Mouse (Mus musculus): ENCODE results near the gene Grik2. TPM values are rescaled to one million over a fixed set of nuclear protein-coding genes. Genes with fewer than 3 reads are reported as not detected.

Grik2 gene
- total RNA-seq, 1 experiment = 0.22 TPM

DNA sequence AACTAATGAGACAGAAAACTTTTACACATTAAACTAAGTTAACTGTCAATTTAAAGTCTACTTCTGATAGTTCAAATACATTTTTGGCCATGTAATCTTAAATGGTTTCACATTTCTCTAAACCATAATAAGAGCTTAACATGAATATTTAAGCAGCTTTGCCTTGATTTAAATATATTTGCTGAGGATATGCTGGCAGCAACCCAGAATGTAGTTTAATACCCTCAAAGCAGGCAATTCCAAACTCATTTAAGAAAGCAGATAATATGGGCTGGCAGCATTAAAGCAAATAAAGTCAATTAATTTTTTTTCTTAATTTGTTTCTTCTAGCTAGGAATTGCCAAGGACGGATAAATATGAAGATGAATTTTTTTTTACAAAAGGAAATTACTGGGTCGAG lies 56.7 kb downstream of the Grik2 start:
- Histone ChIP-seq H3K9ac (ENCODE audit: insufficient read depth, low read depth, low read length, poor library complexity, severe bottlenecking) (no peak overlapping the region), H3K27ac (ENCODE audit: insufficient read depth, low read depth, low read length, poor library complexity, severe bottlenecking) (no peak overlapping the region), H3K4me1 (ENCODE audit: control insufficient read depth in 2 of 2, insufficient read depth in 2 of 2, low read length in 2 of 2, poor library complexity in 1 of 2) (no peaks in the 10 kb centered on the region), H3K9me3 (ENCODE audit: control insufficient read depth, insufficient read depth, low read depth, low read length) (no peaks in the 10 kb centered on the region), H3K36me3 (ENCODE audit: control insufficient read depth, insufficient read depth, low read length, poor library complexity, severe bottlenecking) (no peaks in the 10 kb centered on the region), H3K4me3 (ENCODE audit: insufficient read depth in 1 of 2, low read depth in 1 of 2, low read length in 2 of 2, poor library complexity in 1 of 2, severe bottlenecking in 1 of 2) (no peak overlapping the region)
- DNase-seq (ENCODE audit: low read depth, low spot score) = no peak
- in situ Hi-C loops (cut with MboI; ENCODE audit: low sequenced_read_pairs in 2 of 2, unreplicated experiment in 2 of 2) = no loop called here
- TF ChIP-seq ZNF384 (IDR thresholded peaks at IDR 0.05; ENCODE audit: low read depth, low read length) = no peak
- no peak for TF ChIP-seq ZC3H11A (IDR thresholded peaks at IDR 0.05; ENCODE audit: borderline replicate concordance, low read depth, low read length)
- TF ChIP-seq CHD2 (IDR thresholded peaks at IDR 0.05; ENCODE audit: low read depth, low read length) = no peak
- TF ChIP-seq HCFC1 (IDR thresholded peaks at IDR 0.05; ENCODE audit: borderline replicate concordance, insufficient read depth, low read length) = no peak
- TF ChIP-seq MAFK (IDR thresholded peaks at IDR 0.05; ENCODE audit: insufficient read depth, low read depth, low read length) = no peak

DNA sequence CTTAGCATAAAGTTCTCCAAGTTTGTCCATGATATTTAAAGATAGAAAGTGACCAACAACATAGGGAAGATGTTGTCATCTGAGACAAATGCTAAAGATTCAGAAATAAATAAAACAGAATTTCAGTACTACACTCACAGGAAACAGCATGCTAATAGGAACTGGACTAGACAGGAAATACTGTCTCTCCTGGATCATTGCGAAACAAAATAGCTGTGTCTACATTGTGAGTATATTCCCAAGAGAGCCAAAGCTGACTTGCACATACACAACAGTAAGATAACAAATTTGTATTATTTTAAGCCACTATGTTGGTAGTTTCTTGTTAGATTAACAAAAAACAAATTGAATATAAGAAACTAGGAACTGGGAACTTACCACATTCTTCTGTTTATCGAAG lies 64.9 kb downstream of the Grik2 start:
- no peaks in the 10 kb centered on the region for H3K36me3 ChIP-seq (ENCODE audit: control insufficient read depth, insufficient read depth, low read length, poor library complexity, severe bottlenecking)
- no peaks in the 10 kb centered on the region for H3K4me1 ChIP-seq (ENCODE audit: control insufficient read depth in 2 of 2, insufficient read depth in 2 of 2, low read length in 2 of 2, poor library complexity in 1 of 2)
- in situ Hi-C loops (cut with MboI; ENCODE audit: low sequenced_read_pairs in 2 of 2, unreplicated experiment in 2 of 2) = no loop called here
- no peak for TF ChIP-seq CHD2 (IDR thresholded peaks at IDR 0.05; ENCODE audit: low read depth, low read length)
- H3K27ac ChIP-seq (ENCODE audit: insufficient read depth, low read depth, low read length, poor library complexity, severe bottlenecking) = no peak overlapping the region
- H3K9me3 ChIP-seq (ENCODE audit: control insufficient read depth, insufficient read depth, low read depth, low read length) = no peaks in the 10 kb centered on the region
- no peak overlapping the region for H3K4me3 ChIP-seq (ENCODE audit: insufficient read depth in 1 of 2, low read depth in 1 of 2, low read length in 2 of 2, poor library complexity in 1 of 2, severe bottlenecking in 1 of 2)
- no peak for DNase-seq (ENCODE audit: low read depth, low spot score)
- no peak overlapping the region for H3K9ac ChIP-seq (ENCODE audit: insufficient read depth, low read depth, low read length, poor library complexity, severe bottlenecking)

DNA sequence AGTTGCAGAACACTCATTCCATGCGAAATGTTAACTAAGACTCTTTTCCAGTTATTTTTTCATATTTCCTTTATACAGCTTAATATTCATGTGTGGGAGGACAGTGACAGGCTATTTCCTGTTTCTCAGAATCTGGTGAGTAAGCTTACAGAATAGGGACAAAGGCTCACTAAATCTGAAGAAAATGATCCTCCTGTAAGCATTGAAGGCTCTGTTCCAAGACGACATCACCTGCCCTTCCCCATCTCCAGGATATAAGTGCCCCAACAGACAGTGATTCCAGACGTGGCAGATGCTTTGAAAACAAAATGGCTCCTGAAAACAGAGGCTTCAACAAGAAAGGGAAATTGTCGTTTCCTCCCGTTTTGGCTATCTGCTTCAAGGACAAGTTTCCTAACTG lies 71.7 kb downstream of the Grik2 start:
- TF ChIP-seq HCFC1 (IDR thresholded peaks at IDR 0.05; ENCODE audit: borderline replicate concordance, insufficient read depth, low read length) = no peak
- no peak for TF ChIP-seq MAFK (IDR thresholded peaks at IDR 0.05; ENCODE audit: insufficient read depth, low read depth, low read length)
- TF ChIP-seq ZC3H11A (IDR thresholded peaks at IDR 0.05; ENCODE audit: borderline replicate concordance, low read depth, low read length) = no peak
- TF ChIP-seq ZNF384 (IDR thresholded peaks at IDR 0.05; ENCODE audit: low read depth, low read length) = no peak
- TF ChIP-seq CHD2 (IDR thresholded peaks at IDR 0.05; ENCODE audit: low read depth, low read length) = no peak
- no peaks in the 10 kb centered on the region for H3K36me3 ChIP-seq (ENCODE audit: control insufficient read depth, insufficient read depth, low read length, poor library complexity, severe bottlenecking)
- H3K9ac ChIP-seq (ENCODE audit: insufficient read depth, low read depth, low read length, poor library complexity, severe bottlenecking) = no peak overlapping the region
- no peak overlapping the region for H3K4me3 ChIP-seq (ENCODE audit: insufficient read depth in 1 of 2, low read depth in 1 of 2, low read length in 2 of 2, poor library complexity in 1 of 2, severe bottlenecking in 1 of 2)
- H3K9me3 ChIP-seq (ENCODE audit: control insufficient read depth, insufficient read depth, low read depth, low read length) = no peaks in the 10 kb centered on the region
- in situ Hi-C loops (cut with MboI; ENCODE audit: low sequenced_read_pairs in 2 of 2, unreplicated experiment in 2 of 2) = no loop called here
- H3K4me1 ChIP-seq (ENCODE audit: control insufficient read depth in 2 of 2, insufficient read depth in 2 of 2, low read length in 2 of 2, poor library complexity in 1 of 2) = no peaks in the 10 kb centered on the region
- H3K27ac ChIP-seq (ENCODE audit: insufficient read depth, low read depth, low read length, poor library complexity, severe bottlenecking) = no peak overlapping the region
- no peak for DNase-seq (ENCODE audit: low read depth, low spot score)

DNA sequence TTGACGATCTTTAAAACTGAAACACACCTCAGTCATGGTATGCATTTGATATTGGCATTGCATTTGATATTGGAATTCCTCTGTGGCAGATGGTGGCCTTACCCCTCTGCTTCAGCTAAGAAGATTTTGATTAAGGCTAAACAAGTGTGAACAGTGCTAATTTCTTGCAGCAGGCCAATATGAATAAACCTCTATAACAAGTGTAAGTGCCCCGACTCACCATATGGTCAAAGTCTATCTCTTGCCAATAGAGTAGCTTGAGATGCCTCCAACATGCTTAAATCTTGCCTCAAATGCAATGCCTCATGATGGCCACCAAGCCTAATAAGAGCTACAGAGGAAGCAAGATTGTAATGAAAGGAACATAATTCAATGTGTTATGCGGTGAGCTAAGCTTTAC lies 78.8 kb downstream of the Grik2 start:
- no peaks in the 10 kb centered on the region for H3K4me1 ChIP-seq (ENCODE audit: control insufficient read depth in 2 of 2, insufficient read depth in 2 of 2, low read length in 2 of 2, poor library complexity in 1 of 2)
- no peak overlapping the region for H3K27ac ChIP-seq (ENCODE audit: insufficient read depth, low read depth, low read length, poor library complexity, severe bottlenecking)
- H3K36me3 ChIP-seq (ENCODE audit: control insufficient read depth, insufficient read depth, low read length, poor library complexity, severe bottlenecking) = no peaks in the 10 kb centered on the region
- no peak overlapping the region for H3K9ac ChIP-seq (ENCODE audit: insufficient read depth, low read depth, low read length, poor library complexity, severe bottlenecking)
- TF ChIP-seq CHD2 (IDR thresholded peaks at IDR 0.05; ENCODE audit: low read depth, low read length) (no peak), ZNF384 (IDR thresholded peaks at IDR 0.05; ENCODE audit: low read depth, low read length) (no peak), ZC3H11A (IDR thresholded peaks at IDR 0.05; ENCODE audit: borderline replicate concordance, low read depth, low read length) (no peak), HCFC1 (IDR thresholded peaks at IDR 0.05; ENCODE audit: borderline replicate concordance, insufficient read depth, low read length) (no peak), MAFK (IDR thresholded peaks at IDR 0.05; ENCODE audit: insufficient read depth, low read depth, low read length) (no peak)
- in situ Hi-C loops (cut with MboI; ENCODE audit: low sequenced_read_pairs in 2 of 2, unreplicated experiment in 2 of 2) = no loop called here
- DNase-seq (ENCODE audit: low read depth, low spot score) = no peak
- no peak overlapping the region for H3K4me3 ChIP-seq (ENCODE audit: insufficient read depth in 1 of 2, low read depth in 1 of 2, low read length in 2 of 2, poor library complexity in 1 of 2, severe bottlenecking in 1 of 2)
- no peaks in the 10 kb centered on the region for H3K9me3 ChIP-seq (ENCODE audit: control insufficient read depth, insufficient read depth, low read depth, low read length)

DNA sequence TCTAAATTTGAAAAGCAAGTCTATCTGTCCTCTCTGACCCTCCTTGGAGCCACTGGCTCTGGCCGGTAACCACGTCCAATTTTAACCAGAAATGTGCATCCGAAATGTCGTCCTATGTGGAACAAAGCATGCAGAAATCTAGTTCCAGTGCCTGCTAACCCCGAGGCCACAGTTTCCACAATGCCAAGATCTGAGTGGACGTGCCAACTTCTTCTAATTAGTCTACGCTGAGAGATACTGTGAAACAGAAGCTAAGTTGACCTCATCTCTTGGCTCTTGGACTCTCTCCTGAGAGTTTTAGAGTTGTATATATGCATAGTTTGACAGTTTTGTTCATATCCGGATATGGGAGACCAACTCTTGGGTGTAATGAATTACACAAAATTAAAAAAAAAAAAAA lies 84.1 kb downstream of the Grik2 start:
- Histone ChIP-seq H3K4me3 (ENCODE audit: insufficient read depth in 1 of 2, low read depth in 1 of 2, low read length in 2 of 2, poor library complexity in 1 of 2, severe bottlenecking in 1 of 2) (no peak overlapping the region), H3K9ac (ENCODE audit: insufficient read depth, low read depth, low read length, poor library complexity, severe bottlenecking) (no peak overlapping the region), H3K4me1 (ENCODE audit: control insufficient read depth in 2 of 2, insufficient read depth in 2 of 2, low read length in 2 of 2, poor library complexity in 1 of 2) (no peaks in the 10 kb centered on the region), H3K9me3 (ENCODE audit: control insufficient read depth, insufficient read depth, low read depth, low read length) (no peaks in the 10 kb centered on the region), H3K36me3 (ENCODE audit: control insufficient read depth, insufficient read depth, low read length, poor library complexity, severe bottlenecking) (no peaks in the 10 kb centered on the region), H3K27ac (ENCODE audit: insufficient read depth, low read depth, low read length, poor library complexity, severe bottlenecking) (no peak overlapping the region)
- TF ChIP-seq ZC3H11A (IDR thresholded peaks at IDR 0.05; ENCODE audit: borderline replicate concordance, low read depth, low read length) (no peak), CHD2 (IDR thresholded peaks at IDR 0.05; ENCODE audit: low read depth, low read length) (no peak), MAFK (IDR thresholded peaks at IDR 0.05; ENCODE audit: insufficient read depth, low read depth, low read length) (no peak), ZNF384 (IDR thresholded peaks at IDR 0.05; ENCODE audit: low read depth, low read length) (no peak), HCFC1 (IDR thresholded peaks at IDR 0.05; ENCODE audit: borderline replicate concordance, insufficient read depth, low read length) (no peak)
- no peak for DNase-seq (ENCODE audit: low read depth, low spot score)
- in situ Hi-C loops (cut with MboI; ENCODE audit: low sequenced_read_pairs in 2 of 2, unreplicated experiment in 2 of 2) = no loop called here
